Mouse (Mus musculus) kidney, embryonic 15.5 days (tissue): ENCODE results near the gene Ano3. TPM values are rescaled to one million over a fixed set of nuclear protein-coding genes. Genes with fewer than 3 reads are reported as not detected.

Source experiments
- ATAC-seq: fragments of 200-750 bp; cut with Nextera tagmentation; replicated peaks from 2 replicates; pipeline ENCODE4 v1.8.0; 2017; ENCODE audit warnings: moderate TSS enrichment; ENCODE audit not compliant: low FRiP score
- H3K27ac ChIP-seq: fragments of 300-500 bp; sonication (generic); 2 replicates; pipeline ENCODE4 v1.5.1; 2015; ENCODE audit warnings: mild to moderate bottlenecking, inconsistent platforms
- H3K27me3 ChIP-seq: fragments of 300-500 bp; sonication (generic); 2 replicates; pipeline ENCODE4 v1.6.1; 2015; ENCODE audit warnings: inconsistent platforms
- H3K36me3 ChIP-seq: fragments of 300-500 bp; sonication (generic); 2 replicates; pipeline ENCODE4 v1.6.1; 2015; ENCODE audit warnings: inconsistent platforms
- H3K4me1 ChIP-seq: fragments of 300-500 bp; sonication (generic); 2 replicates; pipeline ENCODE4 v1.6.1; 2015; ENCODE audit warnings: inconsistent platforms
- H3K4me2 ChIP-seq: fragments of 300-500 bp; sonication (generic); 2 replicates; pipeline ENCODE4 v1.6.1; 2015; ENCODE audit warnings: moderate library complexity, mild to moderate bottlenecking, inconsistent platforms
- H3K4me3 ChIP-seq: fragments of 300-500 bp; sonication (generic); replicated peaks from 2 replicates; pipeline ENCODE4 v1.5.1; 2015; ENCODE audit warnings: mild to moderate bottlenecking, inconsistent platforms
- H3K9ac ChIP-seq: fragments of 300-500 bp; sonication (generic); 2 replicates; pipeline ENCODE4 v1.6.1; 2015; ENCODE audit warnings: mild to moderate bottlenecking, inconsistent platforms
- H3K9me3 ChIP-seq: fragments of 300-500 bp; sonication (generic); replicated peaks from 2 replicates; pipeline ENCODE4 v1.6.1; 2016; ENCODE audit warnings: inconsistent platforms
- WGBS: fragments of 180-500 bp; shearing (Covaris S2); methylation state at CpG from one replicate; pipeline ENCODE4 v1.1.7; 2015; ENCODE audit warnings: mixed read lengths; 5-methylcytosine and 5-hydroxymethylcytosine counted together
- polyA plus RNA-seq: library from polyadenylated mRNA; unstranded; fragments of >200 nt; fragmentation: Nextera tagmentation; extraction: Ambion mirVana; gene quantifications from 2 replicates; pipeline ENCODE4 v1.2.1, GENCODE M21; 2015

Ano3 gene
- polyA plus RNA-seq, 1 experiment from 2014 or later, result 0.68 TPM

GRCm38 (mm10) chr2:110929126-110929525 is 21.6 kb downstream of the Ano3 start:
- no peak overlapping the region for H3K27ac ChIP-seq
- no peaks in the 10 kb centered on the region for H3K36me3 ChIP-seq
- no peaks in the 10 kb centered on the region for H3K27me3 ChIP-seq
- H3K4me1 ChIP-seq, result no peaks in the 10 kb centered on the region
- H3K4me2 ChIP-seq, result no peak overlapping the region
- no peaks in the 10 kb centered on the region for H3K9me3 ChIP-seq
- H3K4me3 ChIP-seq, result no peak overlapping the region
- ATAC-seq, result no peak
- H3K9ac ChIP-seq, result no peak overlapping the region

- no peaks in the 10 kb centered on the region for H3K27me3 ChIP-seq
- 75% methylated on average over 2 of the region's 2 CpGs for WGBS
- no peaks in the 10 kb centered on the region for H3K9me3 ChIP-seq
- no peak overlapping the region for H3K9ac ChIP-seq
- H3K36me3 ChIP-seq, result no peaks in the 10 kb centered on the region
- ATAC-seq, result no peak
- H3K27ac ChIP-seq, result no peak overlapping the region
- no peak overlapping the region for H3K4me2 ChIP-seq
- no peak overlapping the region for H3K4me3 ChIP-seq
- H3K4me1 ChIP-seq, result no peaks in the 10 kb centered on the region
Measured at GRCm38 (mm10) chr2:110909506-110909905, 41.2 kb downstream of the Ano3 start.

GRCm38 (mm10) chr2:110906473-110906872 is 44.2 kb downstream of the Ano3 start:
- no peak overlapping the region for H3K4me3 ChIP-seq
- H3K4me1 ChIP-seq, result no peaks in the 10 kb centered on the region
- no peak overlapping the region for H3K9ac ChIP-seq
- H3K27ac ChIP-seq, result no peak overlapping the region
- H3K9me3 ChIP-seq, result no peaks in the 10 kb centered on the region
- no peaks in the 10 kb centered on the region for H3K36me3 ChIP-seq
- no peak overlapping the region for H3K4me2 ChIP-seq
- WGBS, result 72% methylated on average over 3 of the region's 3 CpGs
- ATAC-seq, result no peak
- no peaks in the 10 kb centered on the region for H3K27me3 ChIP-seq

- WGBS, result 88% methylated on average over 2 of the region's 2 CpGs
- Histone ChIP-seq H3K4me1 (no peaks in the 10 kb centered on the region), H3K9me3 (no peaks in the 10 kb centered on the region), H3K4me2 (no peak overlapping the region), H3K27me3 (no peaks in the 10 kb centered on the region), H3K27ac (no peak overlapping the region), H3K4me3 (no peak overlapping the region), H3K36me3 (no peaks in the 10 kb centered on the region), H3K9ac (no peak overlapping the region)
- no peak for ATAC-seq
Measured at GRCm38 (mm10) chr2:110896477-110897270, 54.0 kb downstream of the Ano3 start.

GRCm38 (mm10) chr2:110871650-110872049 is 79.1 kb downstream of the Ano3 start:
- Histone ChIP-seq H3K4me3 (no peak overlapping the region), H3K36me3 (no peaks in the 10 kb centered on the region), H3K9me3 (no peaks in the 10 kb centered on the region), H3K27me3 (no peaks in the 10 kb centered on the region), H3K4me2 (no peak overlapping the region), H3K4me1 (no peaks in the 10 kb centered on the region), H3K9ac (no peak overlapping the region), H3K27ac (no peak overlapping the region)
- WGBS, result 83% methylated on average over 4 of the region's 4 CpGs
- ATAC-seq, result no peak

GRCm38 (mm10) chr2:110865584-110865983 is 85.1 kb downstream of the Ano3 start:
- no peak overlapping the region for H3K27ac ChIP-seq
- no peak overlapping the region for H3K4me3 ChIP-seq
- no peak for ATAC-seq
- H3K4me2 ChIP-seq, result no peak overlapping the region
- H3K9me3 ChIP-seq, result no peaks in the 10 kb centered on the region
- no peak overlapping the region for H3K9ac ChIP-seq
- H3K27me3 ChIP-seq, result no peaks in the 10 kb centered on the region
- H3K36me3 ChIP-seq, result no peaks in the 10 kb centered on the region
- WGBS, result 69% methylated on average over 3 of the region's 3 CpGs
- no peaks in the 10 kb centered on the region for H3K4me1 ChIP-seq

- Histone ChIP-seq H3K4me1 (no peaks in the 10 kb centered on the region), H3K9ac (no peak overlapping the region), H3K36me3 (no peaks in the 10 kb centered on the region), H3K4me3 (no peak overlapping the region), H3K4me2 (no peak overlapping the region), H3K27ac (no peak overlapping the region), H3K9me3 (no peaks in the 10 kb centered on the region), H3K27me3 (no peaks in the 10 kb centered on the region)
- WGBS, result 93% methylated on average over 4 of the region's 4 CpGs
- no peak for ATAC-seq
Measured at GRCm38 (mm10) chr2:110863376-110863775, 87.3 kb downstream of the Ano3 start.

- Histone ChIP-seq H3K9ac (no peak overlapping the region), H3K27me3 (no peaks in the 10 kb centered on the region), H3K4me3 (no peak overlapping the region), H3K4me1 (no peaks in the 10 kb centered on the region), H3K27ac (no peak overlapping the region), H3K36me3 (no peaks in the 10 kb centered on the region), H3K9me3 (no peaks in the 10 kb centered on the region), H3K4me2 (no peak overlapping the region)
- whole genome bisulfite sequencing, result 67% methylated on average over 7 of the region's 7 CpGs
- ATAC-seq, result no peak
Measured at GRCm38 (mm10) chr2:110839559-110840243, 111.0 kb downstream of the Ano3 start.

- Histone ChIP-seq H3K4me3 (no peak overlapping the region), H3K9ac (no peak overlapping the region), H3K4me1 (no peaks in the 10 kb centered on the region), H3K4me2 (no peak overlapping the region), H3K36me3 (no peaks in the 10 kb centered on the region), H3K27me3 (no peaks in the 10 kb centered on the region), H3K9me3 (no peaks in the 10 kb centered on the region), H3K27ac (no peak overlapping the region)
- no peak for ATAC-seq
Measured at GRCm38 (mm10) chr2:110816189-110816588, 134.5 kb downstream of the Ano3 start.

GRCm38 (mm10) chr2:110814964-110815363 is 135.8 kb downstream of the Ano3 start:
- H3K27me3 ChIP-seq, result no peaks in the 10 kb centered on the region
- no peaks in the 10 kb centered on the region for H3K36me3 ChIP-seq
- H3K4me3 ChIP-seq, result no peak overlapping the region
- no peak overlapping the region for H3K27ac ChIP-seq
- WGBS, result 96% methylated on average over 1 of the region's 1 CpGs
- no peak for ATAC-seq
- H3K4me1 ChIP-seq, result no peaks in the 10 kb centered on the region
- H3K4me2 ChIP-seq, result no peak overlapping the region
- no peaks in the 10 kb centered on the region for H3K9me3 ChIP-seq
- H3K9ac ChIP-seq, result no peak overlapping the region

GRCm38 (mm10) chr2:110806302-110807093 is 144.2 kb downstream of the Ano3 start:
- no peaks in the 10 kb centered on the region for H3K36me3 ChIP-seq
- H3K27ac ChIP-seq, result no peak overlapping the region
- no peak for ATAC-seq
- H3K9me3 ChIP-seq, result no peaks in the 10 kb centered on the region
- WGBS, result 89% methylated on average over 5 of the region's 5 CpGs
- H3K4me3 ChIP-seq, result no peak overlapping the region
- no peak overlapping the region for H3K4me2 ChIP-seq
- no peak overlapping the region for H3K9ac ChIP-seq
- no peaks in the 10 kb centered on the region for H3K27me3 ChIP-seq
- H3K4me1 ChIP-seq, result no peaks in the 10 kb centered on the region

- Histone ChIP-seq H3K36me3 (no peaks in the 10 kb centered on the region), H3K4me2 (no peak overlapping the region), H3K4me1 (no peaks in the 10 kb centered on the region), H3K27me3 (no peaks in the 10 kb centered on the region), H3K9ac (no peak overlapping the region), H3K4me3 (no peak overlapping the region), H3K27ac (no peak overlapping the region), H3K9me3 (no peaks in the 10 kb centered on the region)
- WGBS, result 61% methylated on average over 1 of the region's 1 CpGs
- ATAC-seq, result no peak
Measured at GRCm38 (mm10) chr2:110795928-110796327, 154.8 kb downstream of the Ano3 start.
